Mouse (Mus musculus) testis, postnatal 10 days (tissue): Measurements from ENCODE around the gene Sema4d.

Experiments
- DNase-seq: peaks from one replicate; pipeline ENCODE4 v3.0.0; 2021; ENCODE audit warnings: low spot score

Sema4d gene

GRCm38 (mm10) chr13:51727364-51727763, 66.2 kb downstream of the Sema4d start:
- peak; percentile 60 for DNase-seq

- DNase-seq = no peak
These were observed 67.5 kb downstream of the Sema4d start for GRCm38 (mm10) chr13:51725926-51726574.

- DNase-seq = no peak
These were observed 68.1 kb downstream of the Sema4d start for GRCm38 (mm10) chr13:51725446-51725845.

GRCm38 (mm10) chr13:51724566-51724965, 69.0 kb downstream of the Sema4d start:
- DNase-seq = no peak

GRCm38 (mm10) chr13:51723114-51723513, 70.4 kb downstream of the Sema4d start:
- DNase-seq = no peak

GRCm38 (mm10) chr13:51720556-51720955, 73.0 kb downstream of the Sema4d start:
- DNase-seq = no peak

- peak; percentile 39 for DNase-seq
These were observed 74.3 kb downstream of the Sema4d start for GRCm38 (mm10) chr13:51719256-51719655.

GRCm38 (mm10) chr13:51716350-51717263, 76.9 kb downstream of the Sema4d start:
- peak; percentile 61 for DNase-seq

GRCm38 (mm10) chr13:51712022-51712421, 81.5 kb downstream of the Sema4d start:
- DNase-seq = no peak

GRCm38 (mm10) chr13:51710738-51711137, 82.8 kb downstream of the Sema4d start:
- DNase-seq = no peak

GRCm38 (mm10) chr13:51705882-51706854, 87.4 kb downstream of the Sema4d start:
- no peak for DNase-seq

GRCm38 (mm10) chr13:51703893-51704292, 89.7 kb downstream of the Sema4d start:
- no peak for DNase-seq

GRCm38 (mm10) chr13:51698318-51698717, 95.2 kb downstream of the Sema4d start:
- no peak for DNase-seq

GRCm38 (mm10) chr13:51697897-51698296, 95.7 kb downstream of the Sema4d start:
- DNase-seq = no peak

- DNase-seq = no peak
These were observed 96.1 kb downstream of the Sema4d start for GRCm38 (mm10) chr13:51697455-51697854.

- DNase-seq = no peak
These were observed 97.1 kb downstream of the Sema4d start for GRCm38 (mm10) chr13:51696481-51696880.

GRCm38 (mm10) chr13:51688688-51689087, 104.9 kb downstream of the Sema4d start:
- no peak for DNase-seq

- no peak for DNase-seq
These were observed 106.6 kb downstream of the Sema4d start for GRCm38 (mm10) chr13:51686966-51687365.

- DNase-seq = no peak
These were observed 108.1 kb downstream of the Sema4d start for GRCm38 (mm10) chr13:51685290-51685966.

- DNase-seq = no peak
These were observed 111.9 kb downstream of the Sema4d start for GRCm38 (mm10) chr13:51681634-51682033.

GRCm38 (mm10) chr13:51681076-51681475, 112.5 kb downstream of the Sema4d start:
- no peak for DNase-seq
